Mouse (Mus musculus): ENCODE measurements around the gene Pck1. TPM values are rescaled to one million over a fixed set of nuclear protein-coding genes. Genes with fewer than 3 reads are reported as not detected.

Pck1 gene
- polyA plus RNA-seq, 1 experiment, result not detected

DNA sequence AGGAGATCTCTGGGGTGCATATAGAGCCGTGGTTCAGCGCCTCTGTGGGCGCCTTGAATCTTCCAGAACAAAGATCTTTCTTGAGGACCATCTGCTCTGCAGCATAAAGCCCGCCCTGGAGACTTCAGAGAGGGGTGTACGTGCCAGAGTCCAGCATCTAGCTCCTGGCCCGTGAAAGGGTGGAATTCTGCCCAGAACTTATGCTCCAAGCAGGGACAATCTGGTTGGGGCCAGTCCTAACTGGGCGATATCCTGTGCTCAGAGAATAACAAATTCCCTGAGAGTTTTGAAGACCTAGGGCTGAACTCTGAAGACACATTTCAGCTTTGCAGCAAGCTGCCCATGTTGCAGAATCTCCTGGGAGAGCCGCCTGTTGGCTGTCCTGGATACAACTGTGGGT lies 25.1 kb downstream of the Pck1 start:
- TF ChIP-seq MYOD1 (IDR thresholded peaks at IDR 0.05; ENCODE audit: control insufficient read depth, insufficient read length, low read depth), result no peak
- TF ChIP-seq MAX (IDR thresholded peaks at IDR 0.05), result no peak
- TF ChIP-seq USF1 (IDR thresholded peaks at IDR 0.05; ENCODE audit: low read depth), result no peak
- TF ChIP-seq MYOG (IDR thresholded peaks at IDR 0.05; ENCODE audit: control insufficient read depth, extremely low read depth, insufficient read length), result no peak
- TF ChIP-seq CEBPB (IDR thresholded peaks at IDR 0.05; ENCODE audit: low read depth), result no peak
- no peak for TF ChIP-seq CTCF (IDR thresholded peaks at IDR 0.05; ENCODE audit: control insufficient read depth, insufficient read depth, insufficient read length)
- TF ChIP-seq FOSL1 (IDR thresholded peaks at IDR 0.05; ENCODE audit: insufficient read depth, low read length, poor library complexity, severe bottlenecking), result no peak
- Histone ChIP-seq H3K79me2 (ENCODE audit: control insufficient read depth, insufficient read depth) (no peaks in the 10 kb centered on the region), H3K36me3 (ENCODE audit: control insufficient read depth, insufficient read depth) (no peaks in the 10 kb centered on the region), H3K27me3 (ENCODE audit: control insufficient read depth, insufficient read depth, insufficient read length) (peaks cover 55% of the 10 kb centered on the region), H3ac (ENCODE audit: control insufficient read depth, insufficient read length, low read depth) (no peak overlapping the region), H3K4me3 (ENCODE audit: insufficient read depth, poor library complexity, severe bottlenecking) (no peak overlapping the region), H3K79me3 (ENCODE audit: low read depth) (no peaks in the 10 kb centered on the region)

DNA sequence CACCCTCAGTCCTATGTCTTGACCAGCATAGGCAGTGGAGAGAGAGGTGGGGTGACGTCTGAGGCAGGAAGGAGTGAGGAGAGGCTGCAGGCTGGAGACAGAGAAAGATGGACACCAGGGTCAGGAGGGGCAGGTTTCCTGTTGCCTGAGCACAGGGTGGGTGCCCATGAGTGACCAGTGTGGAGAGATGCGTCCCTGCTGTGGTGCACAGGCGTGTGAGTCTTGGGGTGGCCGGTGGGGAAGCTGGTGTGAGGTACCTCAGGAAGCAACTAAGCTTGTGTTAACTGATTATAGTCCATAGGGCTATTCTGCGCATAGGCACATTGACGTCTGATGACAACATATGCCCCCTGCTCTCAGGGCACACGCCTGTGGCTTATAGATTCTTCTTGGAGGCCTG lies 26.2 kb downstream of the Pck1 start:
- Histone ChIP-seq H3K79me2 (ENCODE audit: control insufficient read depth, insufficient read depth) (no peaks in the 10 kb centered on the region), H3K79me3 (ENCODE audit: low read depth) (no peaks in the 10 kb centered on the region), H3K4me3 (ENCODE audit: insufficient read depth, poor library complexity, severe bottlenecking) (no peak overlapping the region), H3ac (ENCODE audit: control insufficient read depth, insufficient read length, low read depth) (no peak overlapping the region), H3K36me3 (ENCODE audit: control insufficient read depth, insufficient read depth) (no peaks in the 10 kb centered on the region), H3K27me3 (ENCODE audit: control insufficient read depth, insufficient read depth, insufficient read length) (peaks cover 57% of the 10 kb centered on the region)
- no peak for TF ChIP-seq CTCF (IDR thresholded peaks at IDR 0.05; ENCODE audit: control insufficient read depth, insufficient read depth, insufficient read length)
- no peak for TF ChIP-seq FOSL1 (IDR thresholded peaks at IDR 0.05; ENCODE audit: insufficient read depth, low read length, poor library complexity, severe bottlenecking)
- no peak for TF ChIP-seq MYOG (IDR thresholded peaks at IDR 0.05; ENCODE audit: control insufficient read depth, extremely low read depth, insufficient read length)
- TF ChIP-seq MAX (IDR thresholded peaks at IDR 0.05), result no peak
- no peak for TF ChIP-seq MYOD1 (IDR thresholded peaks at IDR 0.05; ENCODE audit: control insufficient read depth, insufficient read length, low read depth)
- TF ChIP-seq USF1 (IDR thresholded peaks at IDR 0.05; ENCODE audit: low read depth), result no peak
- TF ChIP-seq CEBPB (IDR thresholded peaks at IDR 0.05; ENCODE audit: low read depth), result no peak

DNA sequence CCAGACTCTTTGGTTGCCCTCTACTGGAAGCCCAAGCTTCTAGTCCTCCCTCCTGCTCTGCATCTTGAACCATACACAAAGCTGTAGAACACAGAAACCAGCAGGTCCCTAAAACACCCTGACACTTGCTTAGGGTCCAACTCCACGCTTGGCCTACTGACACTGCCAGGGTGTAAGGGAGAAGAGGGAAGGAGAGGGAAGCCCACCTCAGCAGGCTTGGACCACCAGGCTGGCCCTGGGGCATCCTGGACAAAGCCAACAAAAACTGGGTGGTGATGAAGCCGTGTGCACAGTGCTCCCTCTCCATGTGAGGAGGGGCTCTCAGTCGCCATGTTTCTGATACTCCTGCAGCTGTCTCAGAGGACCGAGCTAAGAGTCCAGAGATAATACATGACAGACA lies 27.2 kb downstream of the Pck1 start:
- H3K4me3 ChIP-seq (ENCODE audit: insufficient read depth, poor library complexity, severe bottlenecking), result no peak overlapping the region
- H3ac ChIP-seq (ENCODE audit: control insufficient read depth, insufficient read length, low read depth), result no peak overlapping the region
- no peaks in the 10 kb centered on the region for H3K36me3 ChIP-seq (ENCODE audit: control insufficient read depth, insufficient read depth)
- TF ChIP-seq CEBPB (IDR thresholded peaks at IDR 0.05; ENCODE audit: low read depth) (no peak), FOSL1 (IDR thresholded peaks at IDR 0.05; ENCODE audit: insufficient read depth, low read length, poor library complexity, severe bottlenecking) (no peak), MYOD1 (IDR thresholded peaks at IDR 0.05; ENCODE audit: control insufficient read depth, insufficient read length, low read depth) (no peak), USF1 (IDR thresholded peaks at IDR 0.05; ENCODE audit: low read depth) (no peak), CTCF (IDR thresholded peaks at IDR 0.05; ENCODE audit: control insufficient read depth, insufficient read depth, insufficient read length) (no peak), MAX (IDR thresholded peaks at IDR 0.05) (no peak), MYOG (IDR thresholded peaks at IDR 0.05; ENCODE audit: control insufficient read depth, extremely low read depth, insufficient read length) (no peak)
- H3K79me2 ChIP-seq (ENCODE audit: control insufficient read depth, insufficient read depth), result no peaks in the 10 kb centered on the region
- H3K27me3 ChIP-seq (ENCODE audit: control insufficient read depth, insufficient read depth, insufficient read length), result peaks cover 57% of the 10 kb centered on the region
- H3K79me3 ChIP-seq (ENCODE audit: low read depth), result no peaks in the 10 kb centered on the region

DNA sequence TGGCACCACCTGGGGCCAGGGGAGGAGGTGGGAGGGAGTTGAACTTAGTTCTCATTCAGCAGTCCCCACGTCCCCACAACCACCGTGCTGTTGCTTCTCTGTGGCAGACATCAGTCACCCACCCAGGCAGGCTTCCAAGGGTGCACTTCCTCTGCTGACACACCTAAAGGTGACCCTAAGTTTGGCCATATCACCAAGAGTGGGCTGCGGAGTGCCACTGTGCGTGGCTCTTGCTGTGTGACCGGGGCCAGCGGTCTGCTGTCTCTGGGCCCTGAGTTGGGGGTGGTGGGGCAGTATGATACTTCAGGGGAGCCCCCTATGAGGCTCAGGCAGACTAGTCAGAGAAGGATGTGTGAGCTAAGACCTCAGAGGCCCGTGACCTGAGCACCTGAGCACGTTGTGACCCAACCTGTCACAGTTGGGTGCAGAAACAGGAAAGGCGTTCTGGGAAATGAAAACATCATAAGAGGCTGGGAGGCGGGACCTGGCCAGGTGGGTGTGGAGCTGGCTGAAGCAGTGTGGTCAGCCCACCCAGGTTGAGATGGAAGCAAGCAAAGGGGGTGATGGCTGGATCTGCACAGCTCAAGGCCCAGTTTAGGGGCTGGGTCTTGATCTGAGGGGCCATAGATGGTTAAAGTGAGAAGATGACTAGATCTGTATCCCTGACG lies 28.0 kb downstream of the Pck1 start:
- TF ChIP-seq FOSL1 (IDR thresholded peaks at IDR 0.05; ENCODE audit: insufficient read depth, low read length, poor library complexity, severe bottlenecking), result no peak
- TF ChIP-seq MYOD1 (IDR thresholded peaks at IDR 0.05; ENCODE audit: control insufficient read depth, insufficient read length, low read depth), result no peak
- TF ChIP-seq MAX (IDR thresholded peaks at IDR 0.05), result no peak
- TF ChIP-seq CEBPB (IDR thresholded peaks at IDR 0.05; ENCODE audit: low read depth), result no peak
- TF ChIP-seq CTCF (IDR thresholded peaks at IDR 0.05; ENCODE audit: control insufficient read depth, insufficient read depth, insufficient read length), result no peak
- no peak for TF ChIP-seq MYOG (IDR thresholded peaks at IDR 0.05; ENCODE audit: control insufficient read depth, extremely low read depth, insufficient read length)
- TF ChIP-seq USF1 (IDR thresholded peaks at IDR 0.05; ENCODE audit: low read depth), result no peak

DNA sequence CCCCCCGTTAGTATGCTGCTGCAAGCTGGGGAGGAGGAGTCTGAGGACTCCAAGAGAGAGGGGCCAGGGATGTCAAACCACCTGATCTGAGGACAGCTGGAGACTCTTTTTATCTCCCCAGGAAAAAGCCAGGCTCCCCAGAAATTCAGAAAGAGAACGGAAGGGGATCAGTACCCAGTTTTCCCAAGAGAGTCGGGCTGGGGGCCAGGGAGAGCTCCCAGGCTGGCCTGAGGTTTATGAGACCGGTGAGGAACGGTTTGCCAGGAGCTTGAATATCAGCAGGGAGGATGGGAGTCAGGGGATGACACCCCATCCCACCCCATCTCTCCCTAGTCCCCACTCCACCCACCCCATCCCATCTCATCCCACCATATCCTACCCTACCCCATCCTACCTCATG lies 28.6 kb downstream of the Pck1 start:
- H3K79me3 ChIP-seq (ENCODE audit: low read depth), result no peaks in the 10 kb centered on the region
- no peaks in the 10 kb centered on the region for H3K36me3 ChIP-seq (ENCODE audit: control insufficient read depth, insufficient read depth)
- peaks cover 57% of the 10 kb centered on the region for H3K27me3 ChIP-seq (ENCODE audit: control insufficient read depth, insufficient read depth, insufficient read length)
- H3K4me3 ChIP-seq (ENCODE audit: insufficient read depth, poor library complexity, severe bottlenecking), result no peak overlapping the region
- no peak overlapping the region for H3ac ChIP-seq (ENCODE audit: control insufficient read depth, insufficient read length, low read depth)
- no peaks in the 10 kb centered on the region for H3K79me2 ChIP-seq (ENCODE audit: control insufficient read depth, insufficient read depth)
- TF ChIP-seq CTCF (IDR thresholded peaks at IDR 0.05; ENCODE audit: control insufficient read depth, insufficient read depth, insufficient read length) (no peak), USF1 (IDR thresholded peaks at IDR 0.05; ENCODE audit: low read depth) (no peak), CEBPB (IDR thresholded peaks at IDR 0.05; ENCODE audit: low read depth) (no peak), MAX (IDR thresholded peaks at IDR 0.05) (no peak), FOSL1 (IDR thresholded peaks at IDR 0.05; ENCODE audit: insufficient read depth, low read length, poor library complexity, severe bottlenecking) (no peak)

More for the DNA sequence above, 28.0 kb downstream of the Pck1 start:
- Histone ChIP-seq H3K36me3 (ENCODE audit: control insufficient read depth, insufficient read depth) (no peaks in the 10 kb centered on the region), H3K79me3 (ENCODE audit: low read depth) (no peaks in the 10 kb centered on the region), H3K27me3 (ENCODE audit: control insufficient read depth, insufficient read depth, insufficient read length) (peaks cover 57% of the 10 kb centered on the region), H3K79me2 (ENCODE audit: control insufficient read depth, insufficient read depth) (no peaks in the 10 kb centered on the region), H3ac (ENCODE audit: control insufficient read depth, insufficient read length, low read depth) (no peak overlapping the region), H3K4me3 (ENCODE audit: insufficient read depth, poor library complexity, severe bottlenecking) (no peak overlapping the region)
